In genomic region chr15:95906017-95906749, GRCm38 (mm10) we compare ENCODE assay signal across 8 mouse cellular contexts.
DNase-seq lines count a peak whose midpoint lies in the region; ATAC-seq and TF ChIP-seq lines count a peak whose summit lies in the region.

No protein-coding gene starts in this region.

- H3K4me2 ChIP-seq in myocyte (ENCODE audit: low read depth), result peak overlapping the region; percentile 58
- no peak overlapping the region for H3K4me2 ChIP-seq in forebrain, embryonic 15.5 days (replicated peaks)

- WGBS in forebrain, embryonic 15.5 days, result 69% methylated on average over 7 of the region's 7 CpGs

- no peak for TF ChIP-seq CTCF in layer of hippocampus, adult 2 months (conservative IDR thresholded peaks at IDR 0.05)

- peaks cover 48% of the 10 kb centered on the region for H3K79me2 ChIP-seq in myocyte (ENCODE audit: control insufficient read depth, insufficient read depth)

- H3K9ac ChIP-seq in forebrain, embryonic 15.5 days (replicated peaks), result no peak overlapping the region

- no peak for ATAC-seq in forebrain, embryonic 15.5 days (replicated peaks)

- H3ac ChIP-seq in myocyte (ENCODE audit: control insufficient read depth, insufficient read length), result no peak overlapping the region

- no peaks in the 10 kb centered on the region for H3K27me3 ChIP-seq in myocyte (ENCODE audit: control insufficient read depth, insufficient read depth, insufficient read length)
- no peaks in the 10 kb centered on the region for H3K27me3 ChIP-seq in forebrain, embryonic 15.5 days

- H3K36me3 ChIP-seq in myocyte (ENCODE audit: control insufficient read depth, insufficient read depth), result no peaks in the 10 kb centered on the region
- no peaks in the 10 kb centered on the region for H3K36me3 ChIP-seq in forebrain, embryonic 15.5 days

- TF ChIP-seq POLR2A in myocyte (IDR thresholded peaks at IDR 0.05; ENCODE audit: insufficient read length, low read depth), result no peak

- DNase-seq in right cerebral cortex, postnatal 10 days (ENCODE audit: low spot score in 2 of 2), result peak; percentile 60 to 62
- no peak for DNase-seq in right cerebral cortex, adult 18-20 months
- peak; percentile 90 for DNase-seq in heart, adult 8-10 months (ENCODE audit: low spot score)
- peak; percentile 74 to 84 for DNase-seq in kidney, postnatal 36 days
- no peak for DNase-seq in T-cell, adult 2 months (ENCODE audit: low spot score)
- DNase-seq in layer of hippocampus, adult 2 months (ENCODE audit: low spot score in 2 of 2), result no peak

- H3K4me3 ChIP-seq in myocyte, result no peak overlapping the region
- H3K4me3 ChIP-seq in forebrain, embryonic 15.5 days, result no peak overlapping the region
- no peak overlapping the region for H3K4me3 ChIP-seq in layer of hippocampus, adult 2 months

- no peaks in the 10 kb centered on the region for H3K9me3 ChIP-seq in forebrain, embryonic 15.5 days

- no peaks in the 10 kb centered on the region; the same call in 1 of the 2 replicates for H3K4me1 ChIP-seq in forebrain, embryonic 15.5 days

- no peak overlapping the region for H3K27ac ChIP-seq in forebrain, embryonic 15.5 days (replicated peaks)
- H3K27ac ChIP-seq in layer of hippocampus, adult 2 months, result no peak overlapping the region

TF ChIP-seq in myocyte, 11 proteins besides CTCF, POLR2A, EP300 and RAD21:
- no peak for TF ChIP-seq USF1 (IDR thresholded peaks at IDR 0.05; ENCODE audit: low read depth)
- no peak for TF ChIP-seq E2F4 (IDR thresholded peaks at IDR 0.05; ENCODE audit: insufficient read depth)
- TF ChIP-seq TCF12 (IDR thresholded peaks at IDR 0.05; ENCODE audit: insufficient read depth, poor library complexity, severe bottlenecking), result no peak
- peak in 2 of 3 experiments; percentile 25 to 60 for TF ChIP-seq MYOG (IDR thresholded peaks at IDR 0.05; ENCODE audit: control insufficient read depth in 1 of 3, insufficient read depth in 1 of 3, insufficient read length in 2 of 3, low read depth in 2 of 3)
- TF ChIP-seq MYOD1 (IDR thresholded peaks at IDR 0.05; ENCODE audit: control insufficient read depth in 1 of 3, insufficient read length in 2 of 3, low read depth in 2 of 3), result peak in 2 of 3 experiments; percentile 32 to 48
- TF ChIP-seq MAX (IDR thresholded peaks at IDR 0.05; ENCODE audit: low read depth), result no peak
TF ChIP-seq in myocyte: peak in this region for 2.

Comparison
In these comparisons a context has a peak if more than half of its experiments do, and no peak if none do; other contexts are left out.
1. DNase-seq: peak in right cerebral cortex, postnatal 10 days (2 of 2), heart, adult 8-10 months (single experiment) and kidney, postnatal 36 days (2 of 2); none in right cerebral cortex, adult 18-20 months (single experiment), T-cell, adult 2 months (single experiment) and layer of hippocampus, adult 2 months (0 of 2).